Mouse (Mus musculus): ENCODE results near the gene Mgat1. TPM values are rescaled to one million over a fixed set of nuclear protein-coding genes. Genes with fewer than 3 reads are reported as not detected.

Gene Mgat1
- total and polyA plus RNA-seq, 3 experiments = 59.2 to 74.4 (median 72.3) TPM

DNA sequence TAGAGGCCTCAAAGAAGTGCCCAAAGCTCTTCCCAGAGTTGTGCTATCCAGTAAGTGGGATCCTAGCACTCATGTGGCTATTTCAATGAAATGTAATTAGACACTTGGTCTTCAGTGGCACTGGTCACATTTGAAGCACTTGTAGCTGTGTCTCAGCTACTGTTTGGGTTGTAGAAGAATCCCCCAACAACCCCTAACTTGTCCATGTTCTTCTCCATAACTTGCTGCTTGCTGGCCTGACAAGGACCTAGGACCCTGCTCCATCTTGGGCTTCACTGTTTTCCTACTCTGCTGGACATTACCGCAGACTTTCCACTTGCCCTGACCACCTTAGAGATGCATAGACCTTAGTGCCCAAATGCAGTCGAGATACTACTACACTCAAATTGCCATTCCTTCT, 41.9 kb upstream of the Mgat1 start:
- Histone ChIP-seq H3K36me3 (ENCODE audit: control insufficient read depth, insufficient read depth, low read length) (peaks cover 16% of the 10 kb centered on the region), H3K4me3 (peak overlapping the region; percentile 67), H3K79me2 (replicated peaks; ENCODE audit: control insufficient read depth, insufficient read depth, low read length) (no peaks in the 10 kb centered on the region; the same call in none of the 2 replicates), H3K27me3 (ENCODE audit: control insufficient read depth, insufficient read depth, low read length) (no peaks in the 10 kb centered on the region), H3K9ac (ENCODE audit: low read depth, low read length) (peak overlapping the region; percentile 92), H3K27ac (peak overlapping the region; percentile 99), H3K4me1 (ENCODE audit: control insufficient read depth, insufficient read depth, low read length) (peaks cover 5% of the 10 kb centered on the region)
- TF ChIP-seq POLR2A (IDR thresholded peaks at IDR 0.05; ENCODE audit: insufficient read depth, low read depth, low read length) (no peak), EP300 (IDR thresholded peaks at IDR 0.05; ENCODE audit: insufficient read depth, low read depth, low read length) (no peak), CTCF (IDR thresholded peaks at IDR 0.05) (no peak)
- DNase-seq = no peak
- intact Hi-C loops (cut with DNase I) = loop anchor here (2.0 to 5.0 kb wide), 4 partner anchors 49 to 405 kb away; partner anchors contain the start of genes Irgm1 and Trim41
- 15% methylated on average over 2 of the region's 2 CpGs for WGBS

DNA sequence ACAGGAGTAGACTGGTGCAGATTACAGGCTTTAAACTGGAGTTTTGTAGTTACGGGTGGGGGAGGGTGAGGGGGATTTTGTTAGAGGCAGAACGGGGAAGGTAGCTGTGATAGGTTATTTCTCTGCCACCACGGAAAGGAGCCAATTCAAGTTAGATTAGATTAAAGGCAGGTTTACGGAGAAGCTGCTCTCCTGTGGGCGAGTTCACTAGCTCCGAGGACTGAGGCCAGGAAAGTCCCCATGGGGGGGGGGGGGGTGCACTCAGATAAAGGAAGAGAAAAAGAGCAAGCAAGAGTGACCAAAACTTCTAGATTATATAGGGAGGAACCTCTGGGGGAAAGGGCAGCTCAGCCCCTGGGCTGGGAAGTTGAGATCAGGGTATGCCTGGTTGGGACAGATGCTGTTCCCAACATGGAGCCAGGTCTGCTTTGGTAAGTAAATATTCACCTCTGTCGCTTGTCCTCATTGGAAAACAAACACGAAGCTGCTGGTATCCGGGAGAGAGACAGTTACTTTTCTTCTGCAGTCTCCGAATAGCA, 41.4 kb upstream of the Mgat1 start:
- WGBS = 1% methylated on average over 10 of the region's 10 CpGs
- Histone ChIP-seq H3K4me3 (peak overlapping the region; percentile 67), H3K79me2 (replicated peaks; ENCODE audit: control insufficient read depth, insufficient read depth, low read length) (no peaks in the 10 kb centered on the region; the same call in none of the 2 replicates), H3K4me1 (ENCODE audit: control insufficient read depth, insufficient read depth, low read length) (peaks cover 5% of the 10 kb centered on the region), H3K27ac (peak overlapping the region; percentile 99), H3K36me3 (ENCODE audit: control insufficient read depth, insufficient read depth, low read length) (peaks cover 19% of the 10 kb centered on the region), H3K27me3 (ENCODE audit: control insufficient read depth, insufficient read depth, low read length) (no peaks in the 10 kb centered on the region), H3K9ac (ENCODE audit: low read depth, low read length) (peak overlapping the region; percentile 92)
- TF ChIP-seq CTCF (IDR thresholded peaks at IDR 0.05) (no peak), POLR2A (IDR thresholded peaks at IDR 0.05; ENCODE audit: insufficient read depth, low read depth, low read length) (no peak), EP300 (IDR thresholded peaks at IDR 0.05; ENCODE audit: insufficient read depth, low read depth, low read length) (no peak)
- DNase-seq = peak in 1 of 2 experiments; percentile 49
- intact Hi-C loops (cut with DNase I) = loop anchor here (1.0 to 5.0 kb wide), 5 partner anchors 41 to 405 kb away; partner anchors contain the start of genes Irgm1 and Trim41

DNA sequence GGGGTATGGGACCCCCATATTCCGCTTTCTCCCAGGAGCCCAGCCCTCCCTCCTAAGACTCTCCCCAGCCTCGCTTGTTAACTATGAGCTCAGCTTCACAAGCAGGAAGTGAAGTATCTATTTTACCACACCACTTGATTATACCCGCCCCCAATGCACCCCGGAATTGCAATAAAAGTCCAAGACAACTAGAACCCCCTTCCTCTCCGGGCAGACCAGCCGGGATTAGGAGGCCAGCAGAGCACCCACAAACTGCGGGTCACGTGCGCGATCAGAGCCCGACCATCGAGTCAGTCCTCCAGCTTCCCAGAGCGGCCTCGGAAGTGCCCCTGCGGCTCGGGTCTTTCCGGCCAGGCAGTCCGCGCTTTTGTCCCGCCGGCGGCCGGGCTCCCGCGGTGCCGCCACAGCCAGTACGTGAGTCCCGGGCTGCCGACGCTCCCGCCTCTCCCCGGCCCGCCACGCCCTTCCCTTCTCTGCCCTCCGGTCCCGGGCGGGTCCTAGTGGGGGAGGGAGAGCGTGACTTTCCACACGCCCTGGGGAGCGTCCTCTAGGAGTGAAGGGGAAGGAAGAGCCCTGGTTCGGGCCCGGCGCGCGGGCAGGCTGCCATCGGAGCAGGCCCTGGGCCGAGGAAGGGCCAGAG, 40.7 kb upstream of the Mgat1 start, which contains the start of gene Zfp62:
Gene Zfp62, plus strand, starts transcription at position 164 of the 640 bp plus-strand sequence.
- Histone ChIP-seq H3K36me3 (ENCODE audit: control insufficient read depth, insufficient read depth, low read length) (peaks cover 19% of the 10 kb centered on the region), H3K4me3 (peak within 1 kb of the TSS; percentile 67), H3K9ac (ENCODE audit: low read depth, low read length) (peak within 1 kb of the TSS; percentile 92), H3K27ac (peak within 1 kb of the TSS; percentile 99), H3K27me3 (ENCODE audit: control insufficient read depth, insufficient read depth, low read length) (no peaks in the 10 kb centered on the region), H3K4me1 (ENCODE audit: control insufficient read depth, insufficient read depth, low read length) (peaks cover 5% of the 10 kb centered on the region), H3K79me2 (replicated peaks; ENCODE audit: control insufficient read depth, insufficient read depth, low read length) (no peaks in the 10 kb centered on the region; the same call in none of the 2 replicates)
- TF ChIP-seq EP300 (IDR thresholded peaks at IDR 0.05; ENCODE audit: insufficient read depth, low read depth, low read length) (peak; percentile 36; the same call in 1 of the 2 replicates), POLR2A (IDR thresholded peaks at IDR 0.05; ENCODE audit: insufficient read depth, low read depth, low read length) (peak; percentile 81), CTCF (IDR thresholded peaks at IDR 0.05) (peak; percentile 17; the same call in 1 of the 2 replicates)
- intact Hi-C loops (cut with DNase I) = loop anchor here (1.0 to 5.0 kb wide), 5 partner anchors 40 to 406 kb away; partner anchors contain the start of genes Irgm1 and Trim41
- DNase-seq = peak; percentile 96 to 97
- under 1% methylated on average over 44 of the region's 47 CpGs for WGBS

DNA sequence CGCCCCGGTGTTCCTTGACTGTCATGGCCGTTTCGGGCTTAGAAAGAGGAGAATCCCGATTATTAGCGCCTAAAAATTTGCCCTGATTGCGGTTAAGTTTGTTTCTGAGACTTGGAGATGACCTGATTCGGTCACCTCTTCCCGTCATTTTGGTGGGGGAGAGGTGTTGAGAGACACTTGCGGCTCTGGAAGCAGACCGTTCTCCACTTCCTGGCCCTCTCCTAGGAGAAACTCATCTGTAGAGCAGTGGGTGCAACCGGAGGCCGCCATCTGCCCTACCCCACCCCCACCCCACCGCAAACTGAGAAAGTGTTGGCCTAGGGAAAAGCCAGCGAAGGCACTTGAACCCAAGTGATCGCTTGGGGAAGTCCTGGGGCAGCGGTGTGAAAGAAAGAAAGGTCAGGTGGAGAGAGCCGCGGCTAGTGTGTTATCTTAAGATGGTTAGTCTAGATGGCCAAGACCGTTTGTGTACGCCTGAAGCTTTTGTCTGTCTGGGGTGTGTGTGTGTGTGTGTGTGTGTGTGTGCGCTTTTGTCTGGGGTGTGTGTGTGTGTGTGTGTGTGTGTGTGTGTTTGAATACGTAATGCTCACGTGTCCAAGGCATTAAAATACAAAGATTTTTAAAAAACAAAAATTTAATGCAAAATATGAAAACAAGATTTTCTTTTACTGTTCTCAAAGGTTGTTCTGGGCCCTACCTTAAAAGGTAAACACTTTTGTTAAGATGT, 40.1 kb upstream of the Mgat1 start:
- peaks cover 21% of the 10 kb centered on the region for H3K36me3 ChIP-seq (ENCODE audit: control insufficient read depth, insufficient read depth, low read length)
- H3K4me1 ChIP-seq (ENCODE audit: control insufficient read depth, insufficient read depth, low read length) = peaks cover 6% of the 10 kb centered on the region
- DNase-seq = no peak
- intact Hi-C loops (cut with DNase I) = loop anchor here (1.0 to 5.0 kb wide), 5 partner anchors 39 to 407 kb away; partner anchors contain the start of genes Irgm1 and Trim41
- H3K79me2 ChIP-seq (replicated peaks; ENCODE audit: control insufficient read depth, insufficient read depth, low read length) = no peaks in the 10 kb centered on the region; the same call in none of the 2 replicates
- WGBS = 0% methylated on average over 24 of the region's 24 CpGs
- TF ChIP-seq EP300 (IDR thresholded peaks at IDR 0.05; ENCODE audit: insufficient read depth, low read depth, low read length) = 0 out of 2 replicates have a peak, but pooled peaks have one; percentile 13
- no peak for TF ChIP-seq CTCF (IDR thresholded peaks at IDR 0.05)
- TF ChIP-seq POLR2A (IDR thresholded peaks at IDR 0.05; ENCODE audit: insufficient read depth, low read depth, low read length) = peak; percentile 42
- H3K27ac ChIP-seq = peak overlapping the region; percentile 99
- peak overlapping the region; percentile 92 for H3K9ac ChIP-seq (ENCODE audit: low read depth, low read length)
- no peaks in the 10 kb centered on the region for H3K27me3 ChIP-seq (ENCODE audit: control insufficient read depth, insufficient read depth, low read length)
- peak overlapping the region; percentile 67 for H3K4me3 ChIP-seq

DNA sequence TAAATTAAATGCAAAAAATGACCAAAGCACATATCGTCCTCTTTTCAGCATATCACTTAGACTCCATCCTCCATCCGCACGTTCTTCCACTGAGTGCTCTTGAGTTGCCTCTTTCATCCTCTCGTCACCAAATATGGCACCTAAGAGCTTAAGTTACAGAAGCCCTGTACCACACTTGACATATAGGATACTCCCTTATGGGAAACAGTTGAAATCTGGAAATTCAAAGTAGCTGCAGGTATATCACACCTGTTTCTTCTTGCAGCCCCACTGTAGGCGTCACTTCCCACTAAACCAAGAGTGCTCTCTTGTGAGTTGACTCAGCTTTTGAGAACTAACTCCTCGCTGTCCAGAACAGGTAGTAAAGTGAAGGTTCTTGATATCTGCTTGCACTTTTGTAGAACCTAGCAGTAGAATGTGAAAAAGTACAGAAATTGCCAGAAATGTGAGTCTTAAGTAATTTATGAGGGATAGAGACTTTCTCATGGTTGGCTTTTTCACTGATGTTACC, 38.9 kb upstream of the Mgat1 start:
- no peaks in the 10 kb centered on the region; the same call in none of the 2 replicates for H3K79me2 ChIP-seq (replicated peaks; ENCODE audit: control insufficient read depth, insufficient read depth, low read length)
- TF ChIP-seq EP300 (IDR thresholded peaks at IDR 0.05; ENCODE audit: insufficient read depth, low read depth, low read length) (no peak), POLR2A (IDR thresholded peaks at IDR 0.05; ENCODE audit: insufficient read depth, low read depth, low read length) (no peak)
- no peak for DNase-seq
- peaks cover 26% of the 10 kb centered on the region for H3K36me3 ChIP-seq (ENCODE audit: control insufficient read depth, insufficient read depth, low read length)
- no peak overlapping the region for H3K4me3 ChIP-seq
- H3K4me1 ChIP-seq (ENCODE audit: control insufficient read depth, insufficient read depth, low read length) = peaks cover 8% of the 10 kb centered on the region
- H3K27me3 ChIP-seq (ENCODE audit: control insufficient read depth, insufficient read depth, low read length) = no peaks in the 10 kb centered on the region
- H3K9ac ChIP-seq (ENCODE audit: low read depth, low read length) = no peak overlapping the region
- intact Hi-C loops (cut with DNase I) = no loop called here
- no peak overlapping the region for H3K27ac ChIP-seq
- 65% methylated on average over 6 of the region's 6 CpGs for WGBS
